29 mouse cellular contexts compared by ENCODE assay signal in genomic region chr2:162769711-162770428, GRCm38 (mm10).
DNase-seq lines count a peak whose midpoint lies in the region; ATAC-seq and TF ChIP-seq lines count a peak whose summit lies in the region.
"Had no signal": no experiment of that assay in that cellular context is flagged by ENCODE, and none has a peak within 500 bp of the region (broad histone marks: within the 10 kb centered on the region; RNA-seq: fewer than 3 reads in every experiment).

No protein-coding gene starts in this region.

- TF ChIP-seq POLR2A in cerebellum, adult 2 months (IDR thresholded peaks at IDR 0.05; ENCODE audit: borderline replicate concordance, insufficient read depth, low read length), result no peak
- TF ChIP-seq POLR2A in heart, adult 2 months (IDR thresholded peaks at IDR 0.05; ENCODE audit: insufficient read depth, low read depth, low read length), result no peak

- DNase-seq in cerebellum, postnatal 14 days, result peak; percentile 40 to 44
- no peak for DNase-seq in cerebellum, adult 2 months
- peak; percentile 46 for DNase-seq in heart, embryonic 10.5 days (ENCODE audit: low spot score)
- DNase-seq in heart, adult 2 months, result no peak
- DNase-seq in midbrain, postnatal 0 days (ENCODE audit: low spot score), result peak; percentile 18
- DNase-seq in midbrain, embryonic 14.5 days, result no peak
- DNase-seq in lung, adult 18-20 months, result no peak
- DNase-seq: adrenal gland, postnatal 10 days; adrenal gland, postnatal 36 days; B cell, adult 2 months; cerebellum, adult 11 months; cerebellum, adult 8-10 months; cerebellum, postnatal 36 days; embryo, embryonic 11 days; gastrocnemius, adult 2 months; gastrocnemius, postnatal 14 days; heart, adult 18-20 months; heart, postnatal 36 days had no signal

- H3K36me3 ChIP-seq in heart, embryonic 10.5 days, result no peaks in the 10 kb centered on the region
- H3K36me3 ChIP-seq in heart, adult 2 months (ENCODE audit: control insufficient read depth, insufficient read depth, low read length), result no peaks in the 10 kb centered on the region
- no peaks in the 10 kb centered on the region for H3K36me3 ChIP-seq in midbrain, postnatal 0 days (ENCODE audit: insufficient read depth, low read length)
- H3K36me3 ChIP-seq in midbrain, embryonic 14.5 days (ENCODE audit: control insufficient read depth, insufficient read depth, low read length), result no peaks in the 10 kb centered on the region
- H3K36me3 ChIP-seq: embryonic facial prominence, embryonic 10.5 days; embryonic facial prominence, embryonic 13.5 days; forebrain, embryonic 12.5 days; G1E; hindbrain, embryonic 10.5 days; hindbrain, embryonic 13.5 days had no signal

- H3K9me3 ChIP-seq in heart, embryonic 10.5 days, result no peaks in the 10 kb centered on the region
- H3K9me3 ChIP-seq in midbrain, postnatal 0 days (ENCODE audit: low read length), result no peaks in the 10 kb centered on the region
- H3K9me3 ChIP-seq in midbrain, embryonic 14.5 days (ENCODE audit: control insufficient read depth, low read length), result no peaks in the 10 kb centered on the region
- H3K9me3 ChIP-seq: embryonic facial prominence, embryonic 10.5 days; embryonic facial prominence, embryonic 13.5 days; forebrain, embryonic 12.5 days; hindbrain, embryonic 10.5 days; hindbrain, embryonic 13.5 days had no signal

- intact Hi-C loops in heart, adult 2 months (cut with DNase I), result no loop called here

- H3K27me3 ChIP-seq in cerebellum, adult 2 months (ENCODE audit: control insufficient read depth, insufficient read depth, low read length), result no peaks in the 10 kb centered on the region; the same call in 1 of the 2 replicates
- no peaks in the 10 kb centered on the region for H3K27me3 ChIP-seq in heart, embryonic 10.5 days (ENCODE audit: insufficient read depth, poor library complexity, severe bottlenecking)
- H3K27me3 ChIP-seq in heart, adult 2 months (ENCODE audit: control insufficient read depth, insufficient read depth, low read length), result no peaks in the 10 kb centered on the region
- H3K27me3 ChIP-seq in midbrain, postnatal 0 days (ENCODE audit: insufficient read depth, low read length), result no peaks in the 10 kb centered on the region
- no peaks in the 10 kb centered on the region for H3K27me3 ChIP-seq in midbrain, embryonic 14.5 days (ENCODE audit: control insufficient read depth, insufficient read depth, low read length)
- H3K27me3 ChIP-seq: embryonic facial prominence, embryonic 13.5 days; forebrain, embryonic 12.5 days; hindbrain, embryonic 13.5 days had no signal

- no peak overlapping the region for H3K9ac ChIP-seq in heart, adult 2 months (ENCODE audit: low read depth, low read length)
- H3K9ac ChIP-seq in midbrain, postnatal 0 days (replicated peaks; ENCODE audit: low read length, poor library complexity, severe bottlenecking), result no peak overlapping the region
- H3K9ac ChIP-seq in midbrain, embryonic 14.5 days (replicated peaks; ENCODE audit: low read length), result no peak overlapping the region
- H3K9ac ChIP-seq: embryonic facial prominence, embryonic 13.5 days; forebrain, embryonic 12.5 days; hindbrain, embryonic 13.5 days had no signal

- no peak for TF ChIP-seq CTCF in cerebellum, adult 2 months (IDR thresholded peaks at IDR 0.05; ENCODE audit: borderline replicate concordance, insufficient read depth, low read depth, low read length)
- no peak for TF ChIP-seq CTCF in heart, adult 2 months (IDR thresholded peaks at IDR 0.05)
- TF ChIP-seq CTCF in midbrain, postnatal 0 days (IDR thresholded peaks at IDR 0.05), result no peak

- no peaks in the 10 kb centered on the region for H3K4me1 ChIP-seq in cerebellum, adult 2 months (ENCODE audit: control insufficient read depth, insufficient read depth, low read length)
- no peaks in the 10 kb centered on the region for H3K4me1 ChIP-seq in heart, embryonic 10.5 days
- H3K4me1 ChIP-seq in heart, adult 2 months (ENCODE audit: control insufficient read depth, insufficient read depth, low read length), result no peaks in the 10 kb centered on the region
- no peaks in the 10 kb centered on the region for H3K4me1 ChIP-seq in midbrain, postnatal 0 days (ENCODE audit: insufficient read depth, low read length)
- H3K4me1 ChIP-seq in midbrain, embryonic 14.5 days (ENCODE audit: control insufficient read depth, insufficient read depth, low read length), result no peaks in the 10 kb centered on the region
- H3K4me1 ChIP-seq: embryonic facial prominence, embryonic 10.5 days; embryonic facial prominence, embryonic 13.5 days; forebrain, embryonic 12.5 days; hindbrain, embryonic 10.5 days; hindbrain, embryonic 13.5 days had no signal

- 29% methylated on average over 6 of the region's 6 CpGs for WGBS in cerebellum, adult 2 months
- WGBS in heart, embryonic 10.5 days, result 77% methylated on average over 6 of the region's 6 CpGs
- 72% methylated on average over 6 of the region's 6 CpGs for WGBS in heart, adult 2 months
- 80% methylated on average over 6 of the region's 6 CpGs for WGBS in midbrain, postnatal 0 days
- 76% methylated on average over 6 of the region's 6 CpGs for WGBS in midbrain, embryonic 14.5 days

- TF ChIP-seq EP300 in heart, adult 2 months (IDR thresholded peaks at IDR 0.05; ENCODE audit: insufficient read depth, low read depth, low read length), result no peak

- H3K27ac ChIP-seq in cerebellum, adult 2 months (ENCODE audit: insufficient read depth, low read length), result no peak overlapping the region
- no peak overlapping the region for H3K27ac ChIP-seq in heart, embryonic 10.5 days
- H3K27ac ChIP-seq in heart, adult 2 months, result no peak overlapping the region
- no peak overlapping the region for H3K27ac ChIP-seq in midbrain, postnatal 0 days (ENCODE audit: low read depth, low read length)
- no peak overlapping the region for H3K27ac ChIP-seq in midbrain, embryonic 14.5 days (replicated peaks; ENCODE audit: low read depth, low read length)
- H3K27ac ChIP-seq: embryonic facial prominence, embryonic 10.5 days; embryonic facial prominence, embryonic 13.5 days; forebrain, embryonic 12.5 days; gastrocnemius, adult 2 months; hindbrain, embryonic 10.5 days; hindbrain, embryonic 13.5 days had no signal

- H3K4me3 ChIP-seq in cerebellum, adult 2 months (replicated peaks; ENCODE audit: insufficient read depth, low read depth, low read length), result no peak overlapping the region
- H3K4me3 ChIP-seq in heart, embryonic 10.5 days, result no peak overlapping the region
- no peak overlapping the region for H3K4me3 ChIP-seq in heart, adult 2 months
- no peak overlapping the region for H3K4me3 ChIP-seq in midbrain, postnatal 0 days (ENCODE audit: low read depth, low read length)
- no peak overlapping the region for H3K4me3 ChIP-seq in midbrain, embryonic 14.5 days (replicated peaks; ENCODE audit: low read depth, low read length)
- H3K4me3 ChIP-seq: embryonic facial prominence, embryonic 10.5 days; embryonic facial prominence, embryonic 13.5 days; erythroblast, embryonic 14.5 days; forebrain, embryonic 12.5 days; gastrocnemius, adult 2 months; hindbrain, embryonic 10.5 days; hindbrain, embryonic 13.5 days had no signal

- no peaks in the 10 kb centered on the region for H3K79me2 ChIP-seq in heart, adult 2 months (replicated peaks; ENCODE audit: control insufficient read depth, insufficient read depth, low read length)

- no peak overlapping the region for H3K4me2 ChIP-seq in midbrain, postnatal 0 days (ENCODE audit: low read depth, low read length, poor library complexity, severe bottlenecking)
- no peak overlapping the region for H3K4me2 ChIP-seq in midbrain, embryonic 14.5 days (ENCODE audit: low read length)
- H3K4me2 ChIP-seq: embryonic facial prominence, embryonic 13.5 days; forebrain, embryonic 12.5 days; heart, embryonic 11.5 days; hindbrain, embryonic 13.5 days had no signal

- ATAC-seq in midbrain, postnatal 0 days (ENCODE audit: low FRiP score), result no peak
- ATAC-seq in midbrain, embryonic 14.5 days (ENCODE audit: low FRiP score, low TSS enrichment), result no peak
- ATAC-seq: forebrain, embryonic 16.5 days; intestine, postnatal 0 days; Patski had no signal

Comparison
In these comparisons a context has a peak if more than half of its experiments do, and no peak if none do; other contexts are left out.
1. DNase-seq: peak in cerebellum, postnatal 14 days (2 of 2), heart, embryonic 10.5 days (single experiment) and midbrain, postnatal 0 days (single experiment); none in cerebellum, adult 2 months (0 of 2), heart, adult 2 months (0 of 2), midbrain, embryonic 14.5 days (single experiment) and lung, adult 18-20 months (0 of 2).